Mouse (Mus musculus) spleen, postnatal 0 days (tissue): ENCODE results near the gene Rps6ka6. TPM values are rescaled to one million over a fixed set of nuclear protein-coding genes. Genes with fewer than 3 reads are reported as not detected.

Experiments used
- polyA plus RNA-seq: library from polyadenylated mRNA; unstranded; fragments of >200 nt; fragmentation: Nextera tagmentation; extraction: Ambion mirVana; gene quantifications from 2 replicates; pipeline ENCODE4 v1.2.1, GENCODE M21; 2015

Rps6ka6 gene
- 1.3 and 1.7 TPM in 2 replicates for polyA plus RNA-seq

GRCm38 (mm10) chrX:111537859-111538258, at the start of gene Rps6ka6:
Gene Rps6ka6 (minus strand): TSS chrX:111537959.

Other genes starting within 250 kb of the Rps6ka6 start
- gene Hdx, start 159.1 kb upstream of the Rps6ka6 start, polyA plus RNA-seq: 0.14 and 0.17 TPM in 2 replicates